8 mouse cellular contexts compared by ENCODE assay signal in genomic region chr14:75787794-75788175, GRCm38 (mm10). TPM values are rescaled to one million over a fixed set of nuclear protein-coding genes. Genes with fewer than 3 reads are reported as not detected.
DNase-seq lines count a peak whose midpoint lies in the region; ATAC-seq and TF ChIP-seq lines count a peak whose summit lies in the region.

No protein-coding gene starts in this region.

- H3K9ac ChIP-seq in heart, adult 2 months (ENCODE audit: low read depth, low read length), result no peak overlapping the region; the same call in 1 of the 2 replicates
- H3K9ac ChIP-seq in forebrain, embryonic 16.5 days (replicated peaks; ENCODE audit: low read depth, low read length), result no peak overlapping the region
- peak overlapping the region; percentile 80 for H3K9ac ChIP-seq in liver, embryonic 13.5 days

- peak overlapping the region; percentile 95 for H3K27ac ChIP-seq in heart, adult 2 months
- no peak overlapping the region for H3K27ac ChIP-seq in forebrain, embryonic 16.5 days (ENCODE audit: low read length)
- H3K27ac ChIP-seq in liver, embryonic 13.5 days, result no peak overlapping the region

- H3K4me1 ChIP-seq in heart, adult 2 months (ENCODE audit: control insufficient read depth, insufficient read depth, low read length), result peaks cover 4% of the 10 kb centered on the region
- H3K4me1 ChIP-seq in forebrain, embryonic 16.5 days (replicated peaks; ENCODE audit: control insufficient read depth, insufficient read depth, low read length), result 0 out of 2 replicates have a peak, but pooled peaks cover 7% of the 10 kb centered on the region
- H3K4me1 ChIP-seq in liver, embryonic 13.5 days (replicated peaks), result peaks cover 26% of the 10 kb centered on the region

- TF ChIP-seq EP300 in heart, adult 2 months (IDR thresholded peaks at IDR 0.05; ENCODE audit: insufficient read depth, low read depth, low read length), result no peak

- H3K4me2 ChIP-seq in forebrain, embryonic 16.5 days (ENCODE audit: low read length), result peak overlapping the region; percentile 83
- H3K4me2 ChIP-seq in liver, embryonic 13.5 days, result peak overlapping the region; percentile 96

- TF ChIP-seq POLR2A in heart, adult 2 months (IDR thresholded peaks at IDR 0.05; ENCODE audit: insufficient read depth, low read depth, low read length), result no peak

- intact Hi-C loops in heart, adult 2 months (cut with DNase I), result loop anchor here (1.0 to 2.0 kb wide), 2 partner anchors 33 to 42 kb away; partner anchors contain the start of gene Cog3
- intact Hi-C loops in heart, postnatal 25 days (cut with DNase I), result loop anchor here (2.0 kb wide), 1 partner anchor 41 kb away; no protein-coding TSS in a partner anchor

- no peak for DNase-seq in heart, adult 2 months
- DNase-seq in heart, postnatal 25 days (ENCODE audit: low spot score), result no peak
- peak; percentile 21 for DNase-seq in CD4-positive helper T cell, adult 2 months (ENCODE audit: low read depth, low spot score)
- no peak for DNase-seq in liver, embryonic 13.5 days
- no peak for DNase-seq in adrenal gland, postnatal 36 days
- no peak for DNase-seq in layer of hippocampus, adult 9-11 months
- no peak for DNase-seq in spleen, postnatal 36 days (ENCODE audit: low spot score in 2 of 2)

- TF ChIP-seq CTCF in heart, adult 2 months (IDR thresholded peaks at IDR 0.05), result no peak

- no peaks in the 10 kb centered on the region for H3K9me3 ChIP-seq in forebrain, embryonic 16.5 days (ENCODE audit: control insufficient read depth, low read length)
- no peaks in the 10 kb centered on the region for H3K9me3 ChIP-seq in liver, embryonic 13.5 days (replicated peaks)

- H3K36me3 ChIP-seq in heart, adult 2 months (ENCODE audit: control insufficient read depth, insufficient read depth, low read length), result no peaks in the 10 kb centered on the region
- H3K36me3 ChIP-seq in forebrain, embryonic 16.5 days (ENCODE audit: control insufficient read depth, insufficient read depth), result no peaks in the 10 kb centered on the region
- H3K36me3 ChIP-seq in liver, embryonic 13.5 days, result no peaks in the 10 kb centered on the region

- 0 out of 2 replicates have a peak, but pooled peaks cover 1% of the 10 kb centered on the region for H3K79me2 ChIP-seq in heart, adult 2 months (replicated peaks; ENCODE audit: control insufficient read depth, insufficient read depth, low read length)

- ATAC-seq in forebrain, embryonic 16.5 days, result no peak
- no peak for ATAC-seq in liver, embryonic 13.5 days (ENCODE audit: low read depth)

- no peaks in the 10 kb centered on the region for H3K27me3 ChIP-seq in heart, adult 2 months (ENCODE audit: control insufficient read depth, insufficient read depth, low read length)
- H3K27me3 ChIP-seq in forebrain, embryonic 16.5 days (replicated peaks; ENCODE audit: control insufficient read depth, insufficient read depth, low read length), result peaks cover 2% of the 10 kb centered on the region; the same call in 1 of the 2 replicates
- 0 out of 2 replicates have a peak, but pooled peaks cover 4% of the 10 kb centered on the region for H3K27me3 ChIP-seq in liver, embryonic 13.5 days

- WGBS in heart, adult 2 months, result 23% methylated on average over 7 of the region's 7 CpGs
- 40% methylated on average over 7 of the region's 7 CpGs for WGBS in forebrain, embryonic 16.5 days
- WGBS in liver, embryonic 13.5 days (ENCODE audit: insufficient replicate concordance), result 18% methylated on average over 7 of the region's 7 CpGs

- peak overlapping the region; percentile 90 for H3K4me3 ChIP-seq in heart, adult 2 months
- H3K4me3 ChIP-seq in forebrain, embryonic 16.5 days (replicated peaks; ENCODE audit: low read length), result no peak overlapping the region
- peak overlapping the region; percentile 82 for H3K4me3 ChIP-seq in liver, embryonic 13.5 days (replicated peaks)

RNA-seq across cellular contexts. Expression of gene Slc25a30, which starts 0.9 kb away (rescaled TPM):
- 10 to 100 TPM; 13.9 to 15.2 TPM for total RNA-seq in heart, adult 2 months (2021)
- 6.3 and 7.2 TPM in 2 replicates for polyA plus RNA-seq in heart, adult 2 months (2012; rRNA removed)
- total RNA-seq in heart, postnatal 25 days (2021), result 10 to 100 TPM; 11.5 to 12.6 TPM
- 9.3 and 10.0 TPM in 2 replicates for polyA plus RNA-seq in forebrain, embryonic 16.5 days (2015; fragmentation: Nextera tagmentation; extraction: Ambion mirVana)
- 3.3 and 3.4 TPM in 2 replicates for polyA plus RNA-seq in liver, embryonic 13.5 days (2015; fragmentation: Nextera tagmentation; extraction: Ambion mirVana)
- total RNA-seq in adrenal gland, postnatal 36 days (2021), result 100 to 1,000 TPM; 206 to 215 TPM

RNA-seq across cellular contexts. Expression of gene Cog3, which starts 33.5 kb away (rescaled TPM):
- 10 to 100 TPM; 13.1 to 14.0 TPM for total RNA-seq in heart, adult 2 months (2021)
- polyA plus RNA-seq in heart, adult 2 months (2012; rRNA removed), result 6.0 and 11.7 TPM in 2 replicates
- 10 to 100 TPM; 13.0 to 13.5 TPM for total RNA-seq in heart, postnatal 25 days (2021)
- polyA plus RNA-seq in forebrain, embryonic 16.5 days (2015; fragmentation: Nextera tagmentation; extraction: Ambion mirVana), result 24.1 and 24.7 TPM in 2 replicates
- 6.9 and 8.1 TPM in 2 replicates for polyA plus RNA-seq in liver, embryonic 13.5 days (2015; fragmentation: Nextera tagmentation; extraction: Ambion mirVana)
- 10 to 100 TPM; 26.5 to 33.3 TPM for total RNA-seq in adrenal gland, postnatal 36 days (2021)

RNA-seq across cellular contexts. Expression of gene Tpt1, which starts 57.1 kb away (rescaled TPM):
- 1,000 to 10,000 TPM; 2,957 to 3,343 TPM for total RNA-seq in heart, adult 2 months (2021)
- 1,003 and 1,026 TPM in 2 replicates for polyA plus RNA-seq in heart, adult 2 months (2012; rRNA removed)
- 1,000 to 10,000 TPM; 2,885 to 3,154 TPM for total RNA-seq in heart, postnatal 25 days (2021)
- polyA plus RNA-seq in forebrain, embryonic 16.5 days (2015; fragmentation: Nextera tagmentation; extraction: Ambion mirVana), result 740 and 764 TPM in 2 replicates
- polyA plus RNA-seq in liver, embryonic 13.5 days (2015; fragmentation: Nextera tagmentation; extraction: Ambion mirVana), result 680 and 730 TPM in 2 replicates
- 1,000 to 10,000 TPM; 2,956 to 3,131 TPM for total RNA-seq in adrenal gland, postnatal 36 days (2021)

Comparison
In these comparisons a context has a peak if more than half of its experiments do, and no peak if none do; other contexts are left out.
1. RNA of gene Slc25a30, which starts 0.9 kb away (total RNA-seq): 206 to 215 TPM in adrenal gland, postnatal 36 days; 13.9 to 15.2 TPM in heart, adult 2 months and 11.5 to 12.6 TPM in heart, postnatal 25 days; every median in the first group is over 10 times any median in the second.